Mouse (Mus musculus) skeletal muscle tissue, adult 2 months (tissue): ENCODE data around the gene Nodal.
A peak's percentile ranks its signal among the peaks of the same experiment; 100 is the strongest.

Experiments used
- DNase-seq: peaks from one replicate; pipeline ENCODE4 v3.0.0-alpha.2; 2012; ENCODE audit warnings: low read depth, low spot score

Gene Nodal

DNA sequence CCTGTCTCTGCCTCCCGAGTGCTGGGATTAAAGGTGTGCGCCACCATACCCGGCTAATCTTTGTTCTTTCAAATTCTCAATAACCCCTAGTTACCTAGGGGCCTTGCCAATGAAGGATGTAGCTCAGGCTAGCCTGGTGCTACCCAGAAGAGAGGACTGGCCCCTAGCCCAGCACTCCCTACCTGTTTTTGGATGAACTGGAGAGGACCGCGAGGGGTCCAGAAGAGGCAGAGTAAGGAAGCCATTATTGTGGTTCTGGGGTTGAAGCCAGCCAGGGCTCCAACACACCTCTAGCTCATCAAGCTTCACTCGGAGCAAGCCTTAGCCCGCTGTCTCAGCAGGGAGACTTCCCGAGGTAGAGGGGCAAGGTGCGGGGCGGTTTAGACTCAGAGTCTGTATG lies at the start of gene Nodal:
TSS of gene Nodal (plus strand) at position 301 of the 400 bp plus-strand sequence.
- DNase-seq = no peak

DNA sequence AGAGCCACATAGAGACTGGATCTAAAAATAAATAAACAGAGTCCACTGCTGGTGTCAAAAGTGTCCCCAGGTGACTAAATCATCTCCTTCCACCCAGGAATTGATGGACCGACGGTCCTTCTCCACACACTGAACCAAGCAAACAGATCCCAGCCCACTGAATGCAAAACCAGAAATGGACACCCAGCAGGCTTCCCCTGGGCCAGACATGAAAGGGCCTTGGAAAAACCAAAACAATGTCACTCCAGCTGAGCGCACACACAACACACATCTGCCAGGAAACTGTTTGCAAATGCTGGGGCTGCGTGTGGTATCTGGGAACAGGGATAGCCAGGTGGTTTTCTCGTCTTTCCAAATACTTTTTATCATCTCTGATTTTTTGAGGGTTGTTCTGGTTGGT lies 48.0 kb upstream of the Nodal start:
- no peak for DNase-seq

DNA sequence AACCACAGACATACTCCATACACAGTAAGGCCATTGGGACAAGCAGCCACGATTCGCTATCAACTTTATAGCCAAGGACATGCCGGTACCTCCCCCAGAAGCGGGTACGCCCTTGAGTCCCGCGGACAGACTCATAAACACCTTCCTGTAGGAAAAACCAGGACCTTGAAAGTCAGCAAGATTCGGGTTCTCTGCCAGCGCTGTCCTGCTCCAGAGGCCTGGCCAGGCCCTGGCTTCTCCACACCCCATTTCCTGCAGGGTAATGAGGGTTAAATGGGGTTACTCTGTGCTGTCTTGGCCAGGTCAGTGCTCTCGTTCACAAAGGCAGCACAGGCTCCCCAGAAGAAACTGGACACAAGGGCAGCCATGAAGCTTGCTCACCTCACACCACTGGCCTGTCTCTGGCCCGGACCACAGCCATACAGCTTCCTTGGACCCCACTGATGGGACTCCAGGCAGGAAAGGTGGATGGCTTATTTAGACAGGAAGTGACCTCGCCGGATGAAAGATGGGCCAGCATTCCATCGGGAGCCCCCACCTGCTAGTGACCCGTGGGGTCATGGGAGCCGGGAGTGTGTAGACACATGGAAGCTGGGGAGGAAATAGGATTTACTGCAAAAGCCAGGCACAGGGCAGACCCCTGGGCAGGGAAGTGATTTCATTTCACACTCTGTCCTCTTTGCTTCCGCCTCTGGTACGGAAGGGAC lies 47.3 kb upstream of the Nodal start:
- no peak for DNase-seq

DNA sequence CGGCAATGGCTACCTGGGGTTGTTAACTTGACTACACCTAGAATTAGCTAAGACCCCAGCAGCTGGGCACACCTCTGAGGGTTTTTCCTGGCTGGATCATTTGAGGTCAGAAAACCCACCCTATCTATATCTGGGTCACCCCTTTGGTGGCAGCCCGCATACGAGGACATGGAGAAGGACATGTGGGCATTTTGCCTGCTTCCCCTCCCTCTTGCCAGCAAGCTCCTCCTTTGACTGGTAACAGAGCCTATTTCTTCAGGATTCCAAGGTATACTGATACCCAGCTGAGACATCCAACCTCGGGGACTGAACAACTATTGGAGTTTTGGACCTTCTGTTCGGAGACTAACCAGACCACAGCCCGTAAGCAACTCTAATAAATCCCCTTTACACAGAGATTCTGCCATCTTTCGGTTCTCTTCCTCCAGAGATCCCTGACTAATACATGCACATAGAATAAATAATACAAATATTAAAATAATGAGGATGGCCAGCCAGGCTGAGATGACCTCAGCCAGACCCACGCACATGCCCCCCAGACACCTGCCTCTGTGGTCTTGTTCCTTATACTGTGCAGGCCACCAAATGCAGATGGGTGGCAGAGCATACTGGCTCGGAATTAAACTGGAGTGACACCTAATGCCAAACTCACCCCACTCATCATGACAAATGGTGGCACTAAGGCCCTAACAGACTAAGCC lies 45.7 kb upstream of the Nodal start:
- no peak for DNase-seq

DNA sequence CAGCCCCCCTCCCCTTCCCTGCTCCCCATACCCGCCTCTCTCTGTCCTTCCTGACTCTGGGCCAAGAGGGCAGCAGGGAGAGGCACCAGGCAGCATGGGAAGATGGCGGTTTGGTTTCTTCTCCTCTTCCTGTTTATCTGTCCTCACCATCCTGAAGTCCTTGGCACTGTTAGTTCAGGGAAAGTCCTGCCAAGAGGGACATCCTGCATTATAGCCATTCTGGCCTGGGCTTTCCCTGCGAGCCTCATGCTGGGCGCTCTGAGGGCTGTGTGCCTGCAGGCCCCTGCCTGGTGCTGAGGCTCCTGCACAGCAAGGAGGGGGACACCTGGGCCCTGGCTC lies 45.2 kb upstream of the Nodal start:
- DNase-seq = no peak

DNA sequence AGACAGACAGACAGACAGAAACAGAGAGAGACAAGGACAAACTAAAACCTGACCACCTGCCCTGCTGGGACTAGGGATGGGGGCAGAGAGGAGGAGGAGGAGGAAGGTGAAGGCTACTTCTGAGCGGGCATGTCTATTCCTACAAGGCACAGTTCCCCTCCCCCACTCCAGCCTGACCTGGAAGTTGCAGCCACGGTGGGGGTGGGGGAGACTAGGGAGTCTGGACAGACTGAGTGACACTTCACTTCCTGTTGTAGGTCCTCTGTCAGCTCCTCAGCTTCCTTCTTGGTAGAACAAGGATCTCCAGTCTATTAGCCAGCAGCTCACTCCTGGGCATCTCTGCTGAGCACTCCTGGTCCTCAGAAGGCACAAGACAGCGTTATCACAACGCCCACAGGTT lies 43.7 kb upstream of the Nodal start:
- DNase-seq = no peak

DNA sequence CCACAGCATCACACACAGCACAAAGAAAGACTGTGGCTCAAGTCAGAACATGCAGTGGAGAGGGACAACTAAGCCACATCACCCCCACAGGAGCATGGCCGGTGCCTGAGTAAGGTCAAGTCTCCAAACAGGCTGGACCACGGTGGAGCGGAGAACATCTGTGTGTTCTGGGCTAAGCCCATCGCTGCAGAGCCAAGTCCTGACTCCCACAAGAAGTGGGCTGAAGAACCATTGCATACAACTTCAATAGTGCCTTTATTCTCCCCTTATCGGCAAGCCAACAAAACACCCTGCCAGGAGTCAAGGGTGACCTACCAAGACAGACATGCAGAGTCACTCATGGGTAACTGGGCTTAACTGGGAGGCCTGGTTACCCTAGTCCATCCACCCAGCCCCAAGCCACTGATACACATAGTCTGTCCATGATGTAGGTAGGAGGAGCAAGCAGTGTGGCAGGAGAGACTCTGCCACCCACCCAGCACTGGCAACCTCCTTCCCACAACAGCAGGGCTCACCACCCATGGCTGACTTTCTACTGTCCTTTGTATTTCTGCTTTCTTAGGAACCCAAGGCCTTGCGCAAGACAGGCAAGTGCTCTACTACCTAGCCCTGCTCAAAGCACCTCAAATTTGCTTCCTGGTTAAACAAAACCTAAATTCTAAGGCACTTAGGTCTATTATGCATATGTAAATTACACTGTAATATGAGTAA lies 42.8 kb upstream of the Nodal start:
- DNase-seq = no peak

DNA sequence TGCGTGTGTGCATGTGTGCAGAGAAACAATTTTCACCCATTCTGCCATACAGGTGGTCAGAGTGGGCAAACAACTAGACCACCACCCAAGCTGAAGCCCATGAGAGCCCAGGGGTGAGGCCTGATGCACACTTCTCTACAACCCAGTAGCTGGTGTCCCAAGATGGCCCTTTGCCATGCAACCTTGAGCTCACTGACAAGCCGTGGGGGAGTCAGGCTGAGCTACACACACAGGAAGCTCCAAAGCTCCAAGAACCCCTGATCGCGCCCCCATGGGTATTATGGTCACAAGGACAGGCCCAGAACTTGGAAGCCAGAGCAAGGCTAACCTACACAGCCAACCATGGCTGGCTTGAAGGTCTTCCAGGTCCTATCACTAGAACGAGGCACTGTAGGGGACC lies 39.7 kb upstream of the Nodal start:
- no peak for DNase-seq

DNA sequence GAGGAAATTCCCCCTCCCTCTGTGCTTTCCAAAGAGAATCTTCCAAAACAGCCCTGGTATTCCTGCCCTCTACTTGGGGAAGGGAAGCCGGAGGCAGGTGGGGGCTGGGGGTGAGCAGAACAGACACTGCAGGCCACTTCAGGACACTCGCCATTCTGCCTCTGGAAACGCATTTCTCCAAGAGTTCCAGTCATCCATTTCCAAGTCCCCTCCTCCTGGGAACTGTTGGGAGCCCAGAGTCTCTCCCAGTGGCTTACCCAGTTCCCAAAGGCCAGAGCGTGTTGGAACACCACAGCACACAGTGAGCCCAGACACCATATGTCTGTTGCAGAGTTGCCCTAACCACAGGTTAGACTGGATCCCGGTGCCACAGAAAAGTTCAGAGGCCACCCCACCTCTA lies 39.1 kb upstream of the Nodal start:
- no peak for DNase-seq

DNA sequence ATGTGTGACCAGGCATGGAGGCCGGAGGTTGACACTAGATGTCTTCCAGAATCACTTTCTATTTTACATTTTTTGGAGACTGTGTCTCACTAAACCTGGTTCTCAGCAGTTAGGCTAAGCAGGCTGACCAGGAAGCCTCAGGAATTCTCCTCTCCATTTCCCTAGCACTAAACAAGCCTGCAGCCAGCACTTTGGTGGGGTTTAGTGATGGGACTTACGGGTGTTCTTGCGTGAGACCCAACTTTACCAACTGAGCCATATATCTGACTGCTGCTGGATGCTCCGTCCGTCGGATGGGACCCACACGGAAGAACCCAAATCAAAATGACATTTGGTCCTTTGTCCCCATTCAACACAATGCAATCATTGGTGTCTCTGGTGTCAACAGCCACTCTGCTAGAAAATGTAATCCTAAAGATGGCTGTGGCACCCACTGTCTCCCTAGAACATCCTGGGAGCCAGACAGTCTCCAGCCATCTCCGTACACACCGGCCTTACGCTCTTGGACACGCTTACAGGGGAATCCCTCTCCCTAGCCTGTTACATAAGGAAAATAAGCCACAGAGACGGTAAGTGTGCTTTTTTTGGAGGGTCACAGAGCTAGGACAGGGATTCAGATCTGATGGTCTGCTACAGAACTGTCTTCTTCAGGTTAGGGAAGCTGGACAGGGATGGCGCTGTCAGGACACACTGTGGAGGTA lies 38.3 kb upstream of the Nodal start:
- DNase-seq = no peak

DNA sequence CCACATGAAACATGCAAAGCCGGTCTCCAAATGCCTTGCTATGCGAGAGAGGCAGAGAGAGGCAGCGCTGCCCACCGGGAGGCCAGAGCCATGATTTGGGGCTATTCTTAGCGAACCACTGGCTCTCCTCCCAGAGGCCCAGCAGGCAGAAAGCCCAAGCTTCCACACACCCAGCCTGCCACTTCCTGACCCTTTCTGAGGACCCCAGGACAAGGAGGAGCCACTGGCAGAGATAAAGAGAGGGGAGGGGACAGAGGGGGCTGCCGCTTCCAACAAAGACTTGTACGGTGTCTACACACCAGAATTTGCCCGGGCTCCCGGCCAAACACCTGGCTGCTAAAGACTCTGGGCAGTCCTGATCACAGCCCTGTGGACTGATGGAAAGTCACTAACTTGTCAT lies 37.6 kb upstream of the Nodal start:
- no peak for DNase-seq

DNA sequence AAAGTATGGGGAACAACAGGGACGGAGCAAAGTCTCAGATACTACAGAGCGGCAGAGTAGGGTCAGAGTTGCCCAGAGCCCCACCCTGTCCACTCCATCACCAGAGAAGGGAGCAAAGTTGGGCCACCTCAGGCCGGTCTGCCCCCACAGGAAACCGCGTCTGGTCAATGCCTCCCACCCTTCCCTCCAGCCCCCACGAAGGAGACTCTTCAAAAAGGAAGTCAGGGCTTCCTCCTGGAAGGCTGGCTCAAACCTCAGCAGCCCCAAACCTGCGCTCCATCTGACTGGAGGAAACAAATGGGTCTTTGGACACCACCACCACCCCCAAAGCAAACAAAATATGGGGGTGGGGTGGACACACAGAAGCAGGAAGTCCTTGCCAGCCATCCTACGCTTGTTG lies 35.9 kb upstream of the Nodal start:
- DNase-seq = no peak

DNA sequence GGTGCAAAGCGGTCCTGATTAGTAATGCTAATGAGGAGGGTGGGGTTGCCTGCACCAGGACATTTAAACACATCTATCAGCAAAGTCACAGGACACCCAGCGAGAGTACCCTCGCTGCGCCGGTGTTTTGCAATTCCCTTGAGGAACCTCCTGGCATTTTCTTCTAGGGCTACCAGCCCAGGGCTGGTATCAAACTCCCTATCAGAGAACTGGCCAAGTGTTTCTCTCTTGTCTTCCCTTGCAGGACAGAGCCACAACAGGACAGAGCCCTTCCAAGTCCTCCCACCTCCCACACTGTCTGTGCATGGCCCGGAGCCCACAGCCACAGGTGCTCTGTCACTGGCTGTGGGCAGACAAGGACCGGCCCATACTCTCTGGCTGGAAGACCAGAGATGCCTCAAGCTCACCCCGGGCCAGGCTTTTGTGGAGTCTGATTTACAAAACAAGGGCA lies 35.5 kb upstream of the Nodal start:
- DNase-seq = no peak

DNA sequence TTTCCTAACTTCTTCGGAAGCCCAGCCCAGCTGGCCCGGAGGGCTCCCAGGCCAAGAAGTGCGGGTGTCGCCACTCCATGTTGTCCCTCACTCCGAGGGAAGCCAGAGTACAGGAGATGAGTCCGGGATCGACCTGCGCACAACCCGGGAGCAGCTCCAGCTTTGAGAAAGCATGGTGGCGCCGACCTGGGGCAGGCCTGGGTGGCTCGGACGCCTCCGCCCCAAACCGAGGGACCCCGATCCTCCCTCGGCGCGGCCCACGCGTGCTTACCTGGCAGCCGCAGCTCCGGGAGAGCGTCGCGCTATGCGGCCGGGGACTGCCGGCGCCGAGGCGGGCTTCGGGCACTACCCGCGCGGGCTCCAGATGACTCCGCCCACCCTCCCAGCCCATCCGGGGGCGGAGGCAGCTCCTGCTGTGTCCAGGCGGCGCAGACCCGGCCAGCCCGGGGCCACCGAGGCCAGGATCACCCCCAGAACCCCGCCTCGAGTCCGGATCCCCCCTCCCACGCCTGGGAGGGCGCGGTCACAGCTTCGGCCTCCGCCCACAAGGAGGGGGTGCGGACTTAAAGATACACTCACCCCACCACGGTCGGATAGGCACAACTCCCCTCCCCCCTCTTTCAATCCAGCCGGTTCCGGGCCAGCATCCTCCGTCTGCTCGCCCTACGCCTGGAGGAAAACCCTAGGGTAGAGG lies 34.6 kb upstream of the Nodal start, which contains the start of gene Pald1:
TSS of gene Pald1 (minus strand) at position 510 of the 694 bp plus-strand sequence.
- peak; percentile 80 for DNase-seq

DNA sequence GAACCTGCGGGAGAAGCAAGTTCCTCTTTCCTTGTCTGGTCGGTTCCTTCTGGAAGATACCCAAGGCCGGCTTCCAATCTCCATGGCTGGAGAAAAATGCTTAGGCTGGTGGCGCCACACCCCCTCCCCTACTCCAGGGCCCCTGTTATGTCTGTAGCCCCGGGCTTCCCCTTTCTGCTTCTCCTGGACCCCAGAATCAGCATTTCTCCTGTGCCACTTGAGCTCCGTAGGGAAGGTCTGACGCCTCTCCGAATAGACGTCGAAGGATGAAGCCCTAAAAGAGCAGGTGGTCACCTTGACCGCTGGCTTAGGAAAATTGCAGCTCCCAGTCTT lies 34.1 kb upstream of the Nodal start:
- no peak for DNase-seq

DNA sequence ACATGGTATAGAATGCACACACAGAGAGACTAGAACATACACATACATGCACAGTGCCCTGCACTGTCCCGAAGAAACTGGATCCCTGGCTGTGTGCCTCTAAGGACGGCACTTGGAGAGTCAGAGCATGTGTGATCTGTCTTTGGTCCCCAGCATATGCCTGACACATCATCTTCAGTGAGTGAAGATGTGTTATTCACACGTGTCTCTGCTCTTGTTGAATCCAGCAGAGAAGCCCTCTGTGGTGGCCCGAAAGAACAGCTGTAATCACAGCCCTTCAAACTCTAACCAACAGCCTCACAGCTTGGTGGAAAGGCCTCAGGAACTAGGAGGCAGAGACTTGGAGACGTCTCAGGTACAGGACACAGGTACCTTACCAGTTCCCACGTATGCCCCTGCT lies 32.6 kb upstream of the Nodal start:
- no peak for DNase-seq

DNA sequence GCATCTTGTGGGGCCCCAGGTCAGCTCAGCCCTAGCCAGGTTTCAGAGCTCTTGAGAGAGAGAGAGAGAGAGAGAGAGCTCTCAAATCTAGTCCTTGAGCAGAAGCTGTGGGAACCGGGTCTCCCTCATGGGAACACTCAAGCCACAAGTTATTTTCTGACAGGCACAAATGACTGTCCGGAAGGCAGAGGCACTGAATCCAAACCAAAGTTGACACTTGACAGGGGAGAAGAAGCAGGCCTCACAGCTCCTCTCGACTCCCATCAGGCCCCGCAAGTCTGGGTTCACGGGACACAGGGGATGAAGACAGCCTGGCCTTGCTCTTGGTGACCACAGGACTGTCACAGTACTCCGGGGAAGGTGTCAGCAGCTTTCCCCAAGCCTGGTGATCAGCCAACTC lies 31.5 kb upstream of the Nodal start:
- DNase-seq = no peak

DNA sequence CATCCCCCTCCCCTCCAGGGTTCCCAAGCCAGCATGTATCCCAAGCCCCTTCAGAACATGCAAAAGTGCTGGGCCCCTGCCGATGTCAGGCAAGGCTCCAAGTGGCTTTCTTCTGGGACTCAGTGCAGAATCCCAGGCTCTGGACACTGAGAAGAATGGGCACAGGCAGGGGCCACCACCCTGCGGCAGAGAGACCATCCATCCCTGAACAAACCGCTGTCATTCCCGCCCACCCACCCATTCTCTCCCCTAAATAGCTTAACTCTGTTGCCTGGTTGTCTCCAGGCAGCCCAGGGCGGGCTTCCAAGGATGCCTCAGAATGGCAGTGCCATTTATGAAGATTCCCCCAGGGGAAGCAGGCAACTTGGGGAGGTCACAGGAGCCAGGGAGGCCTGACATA lies 28.8 kb upstream of the Nodal start:
- DNase-seq = no peak

DNA sequence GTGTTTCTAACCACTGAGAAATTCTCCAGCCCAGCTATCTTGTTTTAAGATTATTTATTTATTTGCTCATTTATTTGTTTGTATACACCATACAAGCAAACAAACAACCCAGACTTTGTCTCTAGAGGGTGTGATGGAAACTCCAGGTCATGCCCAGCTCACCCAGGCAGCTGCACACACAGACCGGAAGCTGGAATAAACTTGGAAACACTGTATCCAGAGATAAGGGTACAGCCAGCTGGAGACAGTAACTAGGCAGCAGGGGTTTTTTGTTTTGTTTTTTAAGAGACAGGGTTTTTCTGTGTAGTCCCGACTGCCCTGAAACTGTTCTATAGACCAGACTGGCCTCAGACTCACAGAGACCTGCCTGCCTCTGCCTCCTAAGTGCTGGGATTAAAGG lies 27.6 kb upstream of the Nodal start:
- DNase-seq = no peak

DNA sequence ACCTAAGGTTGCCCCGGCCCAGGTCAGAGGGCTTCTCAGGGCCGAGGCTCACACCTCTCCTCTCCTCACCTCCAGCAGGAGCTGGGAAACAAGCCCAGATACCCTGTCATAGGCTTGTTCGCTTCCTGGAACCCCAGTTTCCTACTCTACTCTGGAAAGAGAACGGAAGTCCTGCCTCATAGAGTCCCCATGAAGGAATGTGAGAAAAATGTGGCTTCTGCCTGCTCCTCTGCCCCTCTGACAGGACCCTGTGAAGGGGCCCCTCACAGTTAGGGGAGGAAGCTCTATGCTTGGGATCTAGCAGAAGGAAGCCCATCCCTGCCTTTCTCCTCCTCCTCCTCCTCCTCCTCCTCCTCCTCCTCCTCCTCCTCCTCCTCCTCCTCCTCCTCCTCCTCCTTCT lies 25.2 kb upstream of the Nodal start:
- no peak for DNase-seq

DNA sequence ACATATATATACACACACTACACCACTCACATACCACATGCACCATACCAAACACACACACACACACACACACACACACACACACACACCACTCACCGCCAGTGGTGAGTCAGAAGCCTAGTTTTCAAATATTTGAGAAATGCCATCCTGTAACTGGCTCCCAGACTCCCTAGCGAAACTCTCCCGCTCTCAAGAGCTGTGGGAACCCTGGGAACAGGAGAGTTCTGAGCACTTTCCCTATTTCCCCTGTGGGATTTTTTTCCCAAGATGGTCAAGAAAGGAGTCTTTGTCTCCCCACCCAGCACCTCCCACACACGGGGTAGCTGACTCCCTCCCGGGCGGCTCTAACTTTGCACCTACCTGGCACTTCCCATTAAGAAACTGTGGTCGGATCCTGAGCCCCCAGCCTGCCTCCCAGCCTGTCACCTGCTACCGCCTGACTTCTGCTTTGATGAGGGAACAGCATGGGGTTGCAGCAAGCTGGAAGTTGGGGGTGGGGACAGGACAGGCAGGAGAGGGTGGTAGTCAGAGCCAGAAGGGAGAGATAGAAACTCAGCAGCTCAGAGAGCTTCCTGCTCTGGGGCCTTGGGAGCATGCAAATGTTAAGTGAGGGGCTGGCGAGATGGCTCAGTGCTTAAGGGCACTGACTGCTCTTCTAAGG lies 23.2 kb upstream of the Nodal start:
- no peak for DNase-seq
